Mouse (Mus musculus) gastrocnemius, postnatal 4 days (tissue): ENCODE measurements around the gene Anp32a. TPM values are rescaled to one million over a fixed set of nuclear protein-coding genes. Genes with fewer than 3 reads are reported as not detected.

ENCODE experiments used
- DNase-seq, 2 experiments: peaks; one replicate each; pipeline ENCODE4 v3.0.0; 2021 to 2022; ENCODE audit warnings: low spot score in 2 of 2, mixed read lengths in 2 of 2
- total RNA-seq, 2 experiments: library from RNA; stranded (reverse); gene quantifications; 2 replicates each; pipeline ENCODE4 v1.2.3; 2021

The Anp32a gene
- total RNA-seq, 2 experiments from 2014 or later = 119 to 134 TPM

GRCm38 (mm10) chr9:62345633-62346387 is 4.7 kb downstream of the Anp32a start:
- no peak for DNase-seq

DNA sequence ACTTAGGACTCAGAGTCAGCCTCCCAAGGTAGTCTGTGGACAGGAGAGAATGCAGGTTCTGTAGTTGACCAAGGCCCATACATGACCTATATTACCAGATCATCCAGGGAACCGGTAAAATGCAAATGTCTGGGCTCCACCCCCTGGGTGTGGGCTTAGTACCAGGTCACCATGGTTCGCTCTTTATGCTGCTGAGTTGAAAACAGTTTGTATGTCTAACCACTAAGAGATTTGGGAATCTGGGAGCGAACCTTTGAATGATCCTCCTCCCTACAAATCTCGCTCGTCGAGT is 5.2 kb downstream of the Anp32a start:
- peak in 1 of 2 experiments; percentile 6 for DNase-seq

DNA sequence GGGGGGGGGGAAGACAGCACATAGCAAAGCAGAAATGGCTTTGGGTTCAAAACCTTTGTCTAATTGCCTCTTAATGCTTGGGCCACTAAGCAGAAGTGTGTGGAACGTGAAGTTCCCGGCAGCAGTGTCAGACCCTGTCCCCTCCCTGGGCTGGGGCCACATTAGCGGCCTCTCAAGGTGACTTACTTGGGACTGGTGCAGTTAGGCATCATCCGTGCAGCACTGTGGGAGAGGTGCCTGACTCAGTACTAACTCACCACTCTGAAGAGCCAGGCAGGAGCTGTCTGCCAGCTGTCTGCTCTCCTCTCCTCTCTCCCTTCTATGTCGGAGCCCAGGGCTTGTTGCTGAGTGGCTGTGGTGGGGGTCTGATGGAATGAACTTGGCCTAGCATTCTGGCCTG is 6.1 kb downstream of the Anp32a start:
- peak in 1 of 2 experiments; percentile 6 for DNase-seq

DNA sequence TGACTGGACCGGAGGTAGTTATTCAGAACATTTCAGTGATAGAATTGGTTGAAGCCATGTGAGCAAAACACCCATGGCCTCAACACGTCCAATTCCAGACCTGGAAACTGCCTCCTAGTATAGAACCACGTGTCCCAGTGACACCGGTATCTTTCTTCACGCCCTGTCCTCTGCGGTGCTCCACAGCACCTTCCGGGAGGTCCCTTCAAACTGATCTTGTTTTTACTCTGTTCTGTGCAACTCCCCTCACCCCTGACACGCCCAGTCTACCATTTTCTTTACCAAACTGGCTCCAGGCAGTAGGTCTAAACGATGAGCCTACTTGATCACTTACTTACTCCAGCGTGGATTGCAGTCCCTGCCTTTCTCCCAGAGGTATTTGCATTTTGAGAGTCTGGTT is 7.0 kb downstream of the Anp32a start:
- no peak for DNase-seq

- DNase-seq = no peak
Observed at GRCm38 (mm10) chr9:62348467-62348985, 7.4 kb downstream of the Anp32a start.

GRCm38 (mm10) chr9:62349250-62349649 is 8.2 kb downstream of the Anp32a start:
- DNase-seq = peak in 1 of 2 experiments; percentile 7

GRCm38 (mm10) chr9:62350721-62351120 is 9.6 kb downstream of the Anp32a start:
- DNase-seq = no peak

DNA sequence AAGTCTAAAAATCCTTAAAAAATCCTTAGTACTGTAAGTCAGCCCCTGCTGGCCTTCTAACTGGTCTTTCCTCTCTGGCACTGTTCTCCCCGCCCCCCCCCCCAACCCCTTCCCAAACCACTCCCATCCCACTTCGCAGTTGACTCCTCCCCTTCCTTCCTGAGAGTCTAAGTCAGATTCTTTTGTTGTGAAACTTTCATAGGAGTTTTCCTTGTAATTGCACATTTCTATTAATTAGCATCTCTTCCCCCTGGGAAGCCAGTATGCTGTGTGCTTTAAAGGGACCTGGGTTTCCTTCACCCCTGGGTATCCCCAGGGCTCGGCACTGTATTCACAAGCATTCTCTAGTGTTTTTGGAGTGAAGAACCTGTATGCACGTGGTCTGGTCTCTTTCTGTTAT is 10.1 kb downstream of the Anp32a start:
- no peak for DNase-seq

GRCm38 (mm10) chr9:62353784-62354183 is 12.7 kb downstream of the Anp32a start:
- DNase-seq = no peak

GRCm38 (mm10) chr9:62354838-62355719 is 14.0 kb downstream of the Anp32a start:
- no peak for DNase-seq

- no peak for DNase-seq
Observed at GRCm38 (mm10) chr9:62355763-62356162, 14.7 kb downstream of the Anp32a start.

DNA sequence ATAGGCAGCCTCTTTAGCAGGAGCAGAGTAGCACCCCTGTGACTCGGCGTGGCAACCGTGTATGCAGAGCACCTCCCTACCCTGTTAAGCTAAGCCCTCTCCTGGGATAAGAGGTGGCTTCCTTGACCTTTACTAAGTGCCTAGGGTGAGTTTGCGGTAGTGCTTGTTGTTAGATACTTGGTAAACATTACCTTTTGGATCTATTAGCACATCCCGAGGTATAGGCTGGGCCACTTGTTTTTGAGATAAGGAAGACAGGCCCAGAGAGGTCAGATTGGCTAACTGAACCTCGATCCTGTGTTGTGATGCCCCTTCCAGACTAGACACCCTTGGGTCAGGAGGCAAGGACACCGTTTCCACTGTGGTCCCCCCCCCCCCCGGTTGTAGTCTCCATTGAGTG is 16.5 kb downstream of the Anp32a start:
- DNase-seq = no peak

GRCm38 (mm10) chr9:62358851-62359250 is 17.8 kb downstream of the Anp32a start:
- DNase-seq = no peak

GRCm38 (mm10) chr9:62360889-62361288 is 19.8 kb downstream of the Anp32a start:
- DNase-seq = no peak

- DNase-seq = no peak
Observed at GRCm38 (mm10) chr9:62362835-62363385, 21.8 kb downstream of the Anp32a start.

- DNase-seq = peak; percentile 71 to 81
Observed at GRCm38 (mm10) chr9:62363619-62364018, 22.5 kb downstream of the Anp32a start.

DNA sequence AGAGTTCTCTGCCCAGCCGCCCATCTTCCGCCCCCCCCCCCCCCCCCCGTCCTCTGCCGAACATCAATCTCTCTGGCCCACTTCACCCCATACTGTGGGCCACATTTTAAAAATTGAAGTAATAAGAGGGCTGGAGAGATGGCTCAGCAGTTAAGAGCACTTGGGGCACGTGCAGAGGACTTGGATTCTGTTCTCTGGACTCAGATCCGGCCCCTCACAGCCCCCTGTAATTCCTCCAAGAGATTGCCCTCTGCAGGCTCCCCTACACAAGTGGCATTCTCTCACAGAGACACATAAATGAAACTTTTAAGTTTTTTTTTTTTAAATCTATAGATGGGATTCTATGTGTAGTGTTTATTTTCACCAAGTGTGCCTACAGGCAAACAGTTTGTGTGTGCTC is 23.1 kb downstream of the Anp32a start:
- DNase-seq = no peak

- DNase-seq = no peak
Observed at GRCm38 (mm10) chr9:62364831-62365230, 23.7 kb downstream of the Anp32a start.

DNA sequence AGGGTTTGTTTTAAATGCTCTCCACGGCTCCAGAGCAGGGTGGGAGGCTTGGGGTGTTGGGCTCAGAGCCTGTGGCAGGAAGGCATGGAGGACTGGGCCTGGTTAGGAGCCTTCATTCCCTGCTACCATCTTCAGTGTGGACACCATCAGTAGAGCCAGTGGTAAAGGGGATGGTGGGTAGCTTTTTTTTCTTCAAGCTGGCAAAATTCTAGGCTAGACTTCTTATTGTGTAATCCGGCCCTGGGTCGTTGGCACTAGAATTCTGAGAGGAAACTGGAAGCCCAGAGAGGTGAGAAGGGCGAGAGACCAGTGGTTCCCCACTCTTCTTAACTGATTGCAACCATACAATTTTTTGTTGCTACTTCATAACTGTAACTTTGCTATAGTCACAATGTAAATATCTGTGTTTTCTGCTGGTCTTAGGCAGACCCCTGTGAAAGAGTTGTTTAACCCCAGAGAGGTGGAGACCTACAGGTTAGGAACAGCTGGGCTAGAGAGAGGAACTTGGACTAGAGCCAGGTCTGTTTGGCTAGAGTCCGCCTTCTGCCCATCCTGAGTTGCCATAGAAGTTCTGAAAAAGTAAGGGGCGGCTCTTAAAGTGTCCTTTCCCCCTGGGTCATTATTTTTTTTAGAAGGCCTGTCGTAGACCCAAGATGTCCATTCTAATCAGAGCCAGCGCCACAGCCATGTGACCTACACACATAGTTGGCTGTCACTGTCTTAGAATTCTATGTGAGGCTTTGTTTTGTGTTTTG is 24.4 kb downstream of the Anp32a start:
- DNase-seq = no peak

GRCm38 (mm10) chr9:62366478-62367458 is 25.7 kb downstream of the Anp32a start:
- no peak for DNase-seq
